Mouse (Mus musculus) limb, embryonic 11.5 days (tissue): ENCODE measurements around the gene 1110004F10Rik. TPM values are rescaled to one million over a fixed set of nuclear protein-coding genes. Genes with fewer than 3 reads are reported as not detected.

Experiments
- ATAC-seq: fragments of 200-750 bp; cut with Nextera tagmentation; 2 replicates; pipeline ENCODE4 v1.8.0; 2017; ENCODE audit warnings: low read depth; ENCODE audit not compliant: insufficient number of reproducible peaks, low FRiP score, low TSS enrichment
- DNase-seq: peaks from one replicate; pipeline ENCODE4 v3.0.0-alpha.2; 2015; ENCODE audit warnings: low spot score
- H3K27ac ChIP-seq: fragments of 300-500 bp; sonication (generic); replicated peaks from 2 replicates; pipeline ENCODE4 v1.5.1; 2014; ENCODE audit warnings: low read depth, mild to moderate bottlenecking, low read length
- H3K27me3 ChIP-seq: fragments of 300-500 bp; sonication (generic); 2 replicates; pipeline ENCODE4 v1.6.1; 2014; ENCODE audit warnings: mild to moderate bottlenecking, low read length, mixed read lengths; ENCODE audit not compliant: control insufficient read depth, insufficient read depth
- H3K36me3 ChIP-seq: fragments of 300-500 bp; sonication (generic); 2 replicates; pipeline ENCODE4 v1.6.1; 2014; ENCODE audit warnings: mild to moderate bottlenecking, low read length, moderate library complexity, mixed read lengths; ENCODE audit not compliant: control insufficient read depth, insufficient read depth
- H3K4me1 ChIP-seq: fragments of 300-500 bp; sonication (generic); 2 replicates; pipeline ENCODE4 v1.6.1; 2014; ENCODE audit warnings: low read length, mixed read lengths; ENCODE audit not compliant: control insufficient read depth, insufficient read depth
- H3K4me2 ChIP-seq: fragments of 300-500 bp; sonication (generic); 2 replicates; pipeline ENCODE4 v1.6.1; 2014; ENCODE audit warnings: low read depth, mild to moderate bottlenecking, moderate library complexity; ENCODE audit not compliant: severe bottlenecking
- H3K4me3 ChIP-seq: fragments of 300-500 bp; sonication (generic); 2 replicates; pipeline ENCODE4 v1.5.1; 2014; ENCODE audit warnings: low read depth, low read length
- H3K9ac ChIP-seq: fragments of 300-500 bp; sonication (generic); 2 replicates; pipeline ENCODE4 v1.6.1; 2014; ENCODE audit warnings: mild to moderate bottlenecking, low read length
- H3K9me3 ChIP-seq: fragments of 300-500 bp; sonication (generic); 2 replicates; pipeline ENCODE4 v1.6.1; 2016; ENCODE audit warnings: low read length; ENCODE audit not compliant: control insufficient read depth
- WGBS: fragments of 180-500 bp; shearing (Covaris S2); extraction: QIAGEN DNeasy Blood & Tissue Kit; methylation state at CpG from one replicate; pipeline ENCODE4 v1.1.7; 2014; 5-methylcytosine and 5-hydroxymethylcytosine counted together
- polyA plus RNA-seq: library from polyadenylated mRNA; unstranded; fragments of >200 nt; fragmentation: Nextera tagmentation; extraction: Ambion mirVana; gene quantifications from 2 replicates; pipeline ENCODE4 v1.2.1, GENCODE M21; 2014

1110004F10Rik gene
- polyA plus RNA-seq, 1 experiment from 2014 or later: 382 TPM

DNA sequence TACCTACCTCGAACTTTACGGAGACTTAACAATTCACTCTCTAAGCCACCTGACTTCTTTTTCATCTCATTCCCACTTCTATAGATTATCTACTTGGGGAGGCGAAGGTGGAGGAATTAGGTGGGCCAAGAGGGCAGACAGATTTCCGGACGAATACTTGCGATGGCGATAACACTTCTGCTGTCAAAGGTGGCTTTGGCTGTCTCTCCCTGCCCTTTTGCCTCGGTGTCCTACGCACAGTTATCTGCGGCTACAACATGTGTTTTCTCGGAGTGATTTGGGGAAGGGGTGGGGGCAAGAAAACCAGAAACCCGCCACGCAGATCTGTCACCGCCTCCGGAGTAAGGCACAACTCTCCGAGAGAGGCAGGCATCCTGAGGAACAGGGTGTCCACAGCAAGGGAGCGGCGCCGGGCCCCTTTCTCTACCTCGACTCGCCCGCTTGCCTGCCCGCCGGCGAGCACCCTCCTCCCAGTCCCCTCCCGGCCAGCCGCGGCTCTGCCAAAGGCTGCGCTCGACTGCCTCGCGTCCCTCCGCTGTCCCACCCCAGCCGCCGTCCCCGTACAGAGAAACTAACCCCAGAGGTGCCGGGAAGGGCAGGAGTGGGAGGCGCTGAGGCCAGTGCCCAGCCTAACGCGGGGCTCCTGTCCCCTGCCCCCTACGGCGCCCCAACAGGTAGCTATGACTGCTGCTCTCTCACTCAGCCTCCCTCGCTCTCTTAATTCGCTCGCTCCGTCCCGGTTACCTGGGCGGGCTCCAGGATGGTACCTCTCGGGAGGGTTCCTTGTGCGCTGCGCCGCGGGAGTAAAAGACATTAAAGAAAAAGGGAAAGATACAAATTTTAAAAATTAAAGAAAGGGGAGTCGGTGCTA, 5.6 kb upstream of the 1110004F10Rik start:
- under 1% methylated on average over 54 of the region's 54 CpGs for WGBS
- DNase-seq (peak; percentile 76), ATAC-seq (peak; percentile 23; the same call in 1 of the 2 replicates)
- no peaks in the 10 kb centered on the region for H3K36me3 ChIP-seq
- H3K4me2 ChIP-seq: peak overlapping the region; percentile 99
- H3K27me3 ChIP-seq: peaks cover 34% of the 10 kb centered on the region
- H3K4me1 ChIP-seq: peaks cover 11% of the 10 kb centered on the region
- H3K4me3 ChIP-seq: peak overlapping the region; percentile 63
- H3K9ac ChIP-seq: peak overlapping the region; percentile 85
- H3K9me3 ChIP-seq: no peaks in the 10 kb centered on the region
- peak overlapping the region; percentile 83 for H3K27ac ChIP-seq

DNA sequence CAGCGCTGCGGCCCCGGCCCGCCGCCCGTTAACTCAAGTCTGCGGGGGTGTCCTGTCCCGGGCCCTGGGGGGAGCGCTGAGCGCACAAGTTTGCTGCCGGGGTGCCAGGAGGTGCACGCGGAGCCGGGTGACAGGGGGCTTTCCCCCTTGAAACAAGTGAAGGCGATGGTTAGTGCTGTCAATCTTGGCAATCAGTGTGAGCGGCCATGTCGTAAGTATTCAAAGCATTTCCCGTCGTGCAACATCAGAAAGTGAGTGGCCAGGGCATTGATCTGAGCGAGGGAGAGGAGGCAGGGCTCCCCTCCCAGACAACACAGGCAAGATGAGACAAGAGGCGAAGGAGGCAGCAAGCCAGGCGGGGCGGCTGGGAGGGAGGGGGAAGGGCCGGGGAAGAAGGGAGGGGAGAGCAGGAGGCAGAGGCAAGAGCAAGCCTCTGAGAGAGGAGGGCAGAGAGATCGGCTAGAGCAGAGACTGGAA, 4.9 kb upstream of the 1110004F10Rik start:
- Histone ChIP-seq H3K36me3 (no peaks in the 10 kb centered on the region), H3K9ac (peak overlapping the region; percentile 85), H3K27ac (peak overlapping the region; percentile 83), H3K4me1 (peaks cover 15% of the 10 kb centered on the region), H3K9me3 (no peaks in the 10 kb centered on the region), H3K27me3 (peaks cover 34% of the 10 kb centered on the region), H3K4me2 (peak overlapping the region; percentile 99), H3K4me3 (peak overlapping the region; percentile 63)
- peak; percentile 70 for DNase-seq
- ATAC-seq: no peak; the same call in 1 of the 2 replicates
- under 1% methylated on average over 23 of the region's 25 CpGs for WGBS

DNA sequence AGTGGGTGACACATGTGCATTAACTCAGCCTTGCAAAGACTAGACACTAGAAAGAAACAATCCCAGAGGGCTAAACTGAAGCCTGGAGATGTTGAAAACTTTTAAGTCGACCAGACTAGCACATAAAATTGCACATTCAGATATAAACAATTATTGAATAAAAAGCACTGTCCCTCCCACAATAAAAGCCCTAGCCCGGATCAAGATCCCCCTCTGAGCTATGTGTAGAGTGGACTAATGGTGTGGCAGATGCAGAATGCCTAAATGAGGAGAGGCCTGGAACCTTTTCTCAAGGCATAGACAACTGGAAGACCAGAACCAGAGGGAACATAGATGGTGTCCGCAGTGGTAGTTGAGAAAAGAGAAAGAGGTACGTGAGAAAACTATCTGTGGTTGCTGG, 3.7 kb upstream of the 1110004F10Rik start:
- H3K4me1 ChIP-seq: peaks cover 18% of the 10 kb centered on the region
- WGBS: 50% methylated on average over 4 of the region's 4 CpGs
- no peak overlapping the region for H3K9ac ChIP-seq
- ATAC-seq (no peak), DNase-seq (no peak)
- peak overlapping the region; percentile 21; the same call in 1 of the 2 replicates for H3K4me2 ChIP-seq
- no peaks in the 10 kb centered on the region for H3K36me3 ChIP-seq
- no peak overlapping the region for H3K4me3 ChIP-seq
- no peak overlapping the region for H3K27ac ChIP-seq
- peaks cover 34% of the 10 kb centered on the region for H3K27me3 ChIP-seq
- no peaks in the 10 kb centered on the region for H3K9me3 ChIP-seq

DNA sequence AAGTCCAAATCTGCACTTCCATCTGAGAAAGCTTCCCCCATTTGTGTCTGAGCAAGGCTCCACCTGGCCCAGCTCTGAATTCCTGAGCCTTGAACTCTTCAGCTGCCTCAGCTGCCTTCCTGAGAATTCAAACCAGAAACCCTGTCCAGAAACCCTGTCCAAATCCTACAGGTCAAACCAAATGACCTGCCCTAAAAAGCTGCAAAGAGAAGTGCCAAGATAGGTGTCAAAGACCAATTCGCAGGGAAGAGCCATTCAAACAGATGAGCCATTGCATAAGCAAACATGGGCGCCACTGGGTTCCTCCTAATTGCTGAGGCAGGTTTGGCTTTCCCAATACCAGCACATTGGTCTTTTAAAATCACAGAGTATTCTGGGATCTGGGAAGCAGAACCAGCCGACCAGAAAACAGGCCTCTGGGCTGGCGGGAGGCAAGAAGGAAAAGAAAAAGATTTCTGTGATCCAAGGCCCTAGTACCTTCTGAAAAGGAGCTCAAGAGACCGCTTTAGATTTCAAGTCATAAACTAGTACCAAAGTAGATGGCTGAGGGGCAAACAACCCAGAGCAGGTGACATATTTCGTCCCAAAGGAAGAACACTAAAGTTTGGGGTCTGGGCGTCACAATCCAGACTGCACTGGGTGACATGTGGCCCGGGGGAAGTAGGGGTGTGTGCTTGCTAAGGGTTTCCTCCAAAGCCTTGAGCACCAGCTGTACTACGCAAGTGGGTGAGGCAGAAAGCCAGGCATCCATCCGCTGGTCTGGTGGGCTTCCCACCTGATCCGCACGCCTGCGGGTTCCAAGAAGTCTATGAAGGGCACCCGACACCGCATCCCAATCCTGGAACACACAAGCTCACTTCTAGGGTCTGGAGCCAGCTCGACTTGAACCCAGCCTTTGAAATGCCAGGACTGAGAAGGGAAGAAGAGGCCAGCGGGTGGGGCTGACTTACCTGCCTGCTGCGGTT, 2.3 kb upstream of the 1110004F10Rik start:
- peak overlapping the region; percentile 20 for H3K4me3 ChIP-seq
- peaks cover 11% of the 10 kb centered on the region for H3K4me1 ChIP-seq
- peak overlapping the region; percentile 24 for H3K9ac ChIP-seq
- 15% methylated on average over 18 of the region's 18 CpGs for WGBS
- peak overlapping the region; percentile 95 for H3K4me2 ChIP-seq
- H3K9me3 ChIP-seq: no peaks in the 10 kb centered on the region
- H3K36me3 ChIP-seq: no peaks in the 10 kb centered on the region
- ATAC-seq: no peak
- H3K27me3 ChIP-seq: peaks cover 34% of the 10 kb centered on the region
- DNase-seq: peak; percentile 53
- no peak overlapping the region for H3K27ac ChIP-seq

DNA sequence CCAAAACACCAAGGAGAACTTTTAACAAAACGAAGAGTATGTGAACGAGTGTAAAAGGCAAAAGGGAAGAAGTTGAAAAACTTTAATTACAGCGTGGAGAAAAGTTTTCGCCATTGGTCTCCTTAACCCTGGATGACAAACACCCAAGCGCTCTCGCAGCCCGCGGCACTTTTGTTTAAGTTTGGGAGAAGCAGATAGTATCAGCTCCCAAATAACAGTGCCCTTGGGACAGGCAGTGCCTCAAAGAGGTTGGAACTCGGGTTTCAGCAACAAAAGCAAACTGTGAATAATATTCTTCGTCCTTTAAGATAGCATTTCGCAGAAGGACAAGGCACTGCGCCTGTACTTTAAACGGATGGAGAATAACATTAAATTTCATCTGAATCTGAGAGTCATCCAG, 1.2 kb upstream of the 1110004F10Rik start:
- WGBS: 1% methylated on average over 13 of the region's 13 CpGs
- Histone ChIP-seq H3K9ac (peak overlapping the region; percentile 38), H3K27me3 (peaks cover 34% of the 10 kb centered on the region), H3K4me1 (peaks cover 11% of the 10 kb centered on the region), H3K4me2 (peak overlapping the region; percentile 95), H3K36me3 (no peaks in the 10 kb centered on the region), H3K27ac (no peak overlapping the region), H3K4me3 (peak overlapping the region; percentile 43), H3K9me3 (no peaks in the 10 kb centered on the region)
- ATAC-seq (no peak), DNase-seq (peak; percentile 55)

DNA sequence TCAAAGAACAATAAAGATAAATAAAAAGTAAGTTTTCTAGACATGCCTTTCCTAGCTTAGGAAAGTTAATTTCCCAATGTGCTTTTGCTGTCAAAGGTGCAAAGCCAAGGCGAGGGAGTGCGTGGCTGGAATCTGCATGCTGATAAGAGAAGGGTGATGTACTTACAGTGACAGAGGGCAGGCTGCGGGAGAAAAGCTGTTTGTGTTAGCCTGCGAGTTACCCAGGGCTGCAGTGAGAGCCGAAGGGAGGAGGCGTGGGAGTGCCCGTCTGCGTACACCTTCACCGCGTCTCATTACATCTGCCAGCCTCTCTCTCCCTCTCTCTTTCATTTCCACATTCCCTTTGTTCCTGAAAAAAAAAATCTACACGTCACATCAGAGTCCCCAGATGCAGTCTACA, 686 bp upstream of the 1110004F10Rik start, which contains the start of gene Sox6:
TSS of gene Sox6 (minus strand) at position 286 of the 400 bp plus-strand sequence.
- H3K27ac ChIP-seq: 0 out of 2 replicates have a peak within 1 kb of the TSS, but pooled peaks have one; percentile 36
- H3K36me3 ChIP-seq: no peaks in the 10 kb centered on the region
- H3K27me3 ChIP-seq: peaks cover 34% of the 10 kb centered on the region

DNA sequence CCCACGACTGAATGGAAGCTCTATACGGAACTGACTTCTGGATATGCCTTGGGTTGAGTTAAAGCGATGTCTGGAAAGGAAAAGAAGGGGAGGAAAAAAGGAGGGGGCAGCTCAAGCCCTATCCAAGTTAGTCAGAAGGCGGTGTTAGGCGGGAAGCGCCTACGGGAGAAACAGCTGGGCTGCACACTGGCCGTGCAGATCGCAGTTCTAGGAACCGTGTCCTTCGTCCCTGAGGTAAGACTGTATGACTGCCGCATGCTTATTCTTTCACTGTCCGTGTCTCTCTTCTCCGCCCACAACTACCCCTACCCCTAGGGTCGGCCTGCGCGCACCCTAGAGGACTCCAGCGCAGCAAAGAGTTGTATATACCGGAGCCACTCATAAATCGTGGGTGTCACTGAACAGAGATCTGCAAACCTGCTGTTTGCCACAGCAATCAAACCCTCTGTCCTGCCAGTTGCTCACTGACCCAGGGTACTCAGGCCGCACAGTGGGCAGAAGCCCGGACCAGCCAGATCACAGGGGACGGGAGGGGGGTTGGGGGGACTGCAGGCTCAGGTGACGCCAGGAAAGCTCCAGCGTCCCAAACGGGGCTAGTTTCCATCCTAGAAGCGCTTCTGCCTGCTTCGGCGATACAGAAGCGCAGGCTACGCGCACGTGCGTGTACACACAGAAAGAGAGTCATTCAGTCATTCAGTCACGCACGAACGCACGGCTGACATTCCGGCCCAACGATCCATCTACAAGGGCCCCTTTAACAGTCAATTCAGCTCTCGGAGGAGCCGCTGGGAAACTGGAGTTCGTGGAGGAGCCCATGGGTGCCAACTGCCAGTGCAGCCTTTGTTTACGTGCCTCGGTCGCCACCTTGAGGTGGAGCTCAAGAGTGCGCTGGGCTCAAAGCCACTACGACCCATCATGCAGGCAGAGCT, 605 bp downstream of the 1110004F10Rik start:
- peak overlapping the region; percentile 12 for H3K9ac ChIP-seq
- WGBS: under 1% methylated on average over 48 of the region's 48 CpGs
- peak overlapping the region; percentile 36; the same call in 1 of the 2 replicates for H3K27ac ChIP-seq
- peak overlapping the region; percentile 43 for H3K4me3 ChIP-seq
- ATAC-seq: peak; percentile 71
- peaks cover 11% of the 10 kb centered on the region for H3K4me1 ChIP-seq
- peaks cover 29% of the 10 kb centered on the region for H3K27me3 ChIP-seq
- peak overlapping the region; percentile 95 for H3K4me2 ChIP-seq
- no peaks in the 10 kb centered on the region for H3K36me3 ChIP-seq
- peak; percentile 90 for DNase-seq
- H3K9me3 ChIP-seq: no peaks in the 10 kb centered on the region

More for the DNA sequence above, 686 bp upstream of the 1110004F10Rik start, which contains the start of gene Sox6:
- WGBS: under 1% methylated on average over 11 of the region's 11 CpGs
- no peak for ATAC-seq
- Histone ChIP-seq H3K4me1 (peaks cover 11% of the 10 kb centered on the region), H3K9me3 (no peaks in the 10 kb centered on the region), H3K9ac (peak within 1 kb of the TSS; percentile 38), H3K4me3 (peak within 1 kb of the TSS; percentile 43), H3K4me2 (peak within 1 kb of the TSS; percentile 95)
- DNase-seq: peak; percentile 65
